Mouse (Mus musculus): ENCODE measurements at regions not wholly inside any gene's neighbourhood (a gene's known extent, or its start where the extent isn't known, plus 50 kb on each side); places are given as distances from the start of the nearest gene placed in this dataset.
"Not testable (repeated sequence)": the region's sequence is repeated elsewhere in the genome, so short reads cannot be mapped to it uniquely, and the experiment has no call there.

DNA sequence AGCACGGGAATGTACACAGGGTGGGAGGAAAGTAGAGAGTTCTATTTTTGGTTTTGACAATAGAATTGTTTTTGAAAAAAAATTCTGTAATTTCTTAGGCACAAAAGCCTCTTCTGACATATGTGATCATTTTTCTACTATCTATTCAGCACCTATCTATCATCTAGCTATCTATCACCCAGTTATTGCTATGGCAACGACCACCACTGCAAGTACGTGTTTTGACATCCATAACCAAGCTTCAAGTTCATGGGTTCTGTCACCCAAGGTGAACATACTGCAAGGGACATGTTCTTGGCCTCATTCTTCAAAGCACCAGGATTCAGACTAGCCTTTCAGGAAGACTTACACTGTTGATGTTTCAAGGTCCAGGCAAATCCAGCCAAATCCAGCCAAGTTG lies 238.4 kb upstream of the Rarb start:
- no peak for DNase-seq (ENCODE audit: low read depth)

DNA sequence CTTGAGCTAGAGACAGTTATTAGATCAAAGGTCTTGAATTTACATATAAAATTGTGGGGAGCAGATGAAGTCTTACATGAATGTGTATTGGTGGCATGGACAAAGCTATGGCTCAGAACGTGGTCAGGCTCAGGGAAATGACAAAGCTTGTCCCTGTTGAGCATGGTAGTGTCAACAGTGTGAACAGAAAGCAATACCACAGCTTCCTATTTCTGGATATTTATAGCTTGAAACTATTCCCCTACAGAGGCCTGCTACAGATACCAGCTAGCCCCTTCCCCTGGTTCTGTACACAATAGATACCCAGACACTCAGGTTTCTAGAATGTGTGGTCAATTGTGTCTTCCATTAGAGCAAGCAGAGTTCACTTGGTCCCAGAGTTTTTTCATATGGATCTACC lies 236.8 kb upstream of the Rarb start:
- DNase-seq (ENCODE audit: low read depth), result no peak

DNA sequence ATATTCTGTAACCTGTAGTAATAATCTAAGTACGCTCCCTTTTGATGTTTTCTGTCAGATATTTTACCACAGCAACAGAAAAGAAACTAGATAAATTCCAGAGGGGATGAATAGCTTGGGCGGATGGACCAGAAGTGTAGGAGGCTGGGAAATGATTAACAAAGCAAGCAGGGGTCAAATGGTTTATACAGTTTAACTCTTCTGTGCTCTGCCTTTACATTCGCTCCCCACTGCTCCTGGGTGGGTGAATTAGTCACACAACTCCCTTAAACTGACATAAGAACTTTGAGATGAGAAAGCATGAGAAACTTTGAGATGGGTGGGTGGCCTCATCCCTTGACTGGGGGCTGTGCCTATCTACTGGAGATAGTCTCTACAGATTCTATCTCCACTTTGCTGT lies 235.4 kb upstream of the Rarb start:
- DNase-seq (ENCODE audit: low read depth), result no peak

DNA sequence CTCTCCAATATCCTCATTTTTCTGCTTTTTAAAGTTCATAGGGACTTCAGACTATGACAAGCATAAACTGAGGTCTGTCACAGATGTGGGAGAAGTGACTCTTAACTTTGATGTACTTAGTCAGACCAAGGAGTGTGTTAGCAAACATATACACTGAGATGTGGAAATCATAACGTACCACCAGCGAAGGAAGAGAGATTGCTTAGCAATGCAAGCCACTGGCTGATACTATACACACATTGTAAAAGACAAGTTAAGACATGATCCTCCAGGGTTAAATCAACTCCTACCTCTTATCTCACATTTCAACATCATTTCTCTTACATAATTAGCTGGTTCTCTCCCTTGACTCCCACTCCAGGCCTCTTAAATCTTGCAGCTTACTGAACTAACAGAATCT lies 227.9 kb upstream of the Rarb start:
- DNase-seq (ENCODE audit: low read depth), result no peak

DNA sequence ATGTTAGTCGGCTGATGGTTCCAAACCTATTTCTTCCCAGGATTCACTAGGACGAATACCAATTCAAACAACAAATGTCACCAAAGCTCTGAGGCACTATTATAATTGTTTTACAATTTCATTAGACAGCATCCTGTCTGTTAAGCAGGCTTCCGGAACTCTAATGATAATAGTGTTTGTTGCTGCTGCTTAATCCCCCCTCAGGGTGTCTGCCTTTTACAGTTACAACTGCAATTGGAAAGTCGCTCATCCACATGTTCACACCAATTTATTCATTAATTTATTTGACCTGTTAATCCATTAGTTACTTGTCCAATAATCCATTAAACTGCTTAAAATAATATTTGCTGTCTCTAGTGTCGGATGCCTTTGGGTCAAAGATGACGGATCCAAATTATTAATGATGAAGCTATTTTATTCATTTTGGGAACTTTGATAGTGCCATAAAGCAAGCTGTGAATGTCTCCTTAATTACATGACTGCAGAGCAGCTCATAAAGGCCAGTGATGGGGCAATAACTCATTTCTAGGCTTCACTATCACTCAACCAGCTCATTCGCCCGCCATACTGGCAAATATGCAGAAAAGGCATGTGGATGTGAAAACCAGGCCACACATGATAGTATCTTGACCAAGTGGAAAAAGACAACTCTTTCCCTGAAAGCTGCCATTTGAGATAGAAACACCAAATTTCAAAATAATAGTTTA lies 226.6 kb upstream of the Rarb start:
- no peak for DNase-seq (ENCODE audit: low read depth)

DNA sequence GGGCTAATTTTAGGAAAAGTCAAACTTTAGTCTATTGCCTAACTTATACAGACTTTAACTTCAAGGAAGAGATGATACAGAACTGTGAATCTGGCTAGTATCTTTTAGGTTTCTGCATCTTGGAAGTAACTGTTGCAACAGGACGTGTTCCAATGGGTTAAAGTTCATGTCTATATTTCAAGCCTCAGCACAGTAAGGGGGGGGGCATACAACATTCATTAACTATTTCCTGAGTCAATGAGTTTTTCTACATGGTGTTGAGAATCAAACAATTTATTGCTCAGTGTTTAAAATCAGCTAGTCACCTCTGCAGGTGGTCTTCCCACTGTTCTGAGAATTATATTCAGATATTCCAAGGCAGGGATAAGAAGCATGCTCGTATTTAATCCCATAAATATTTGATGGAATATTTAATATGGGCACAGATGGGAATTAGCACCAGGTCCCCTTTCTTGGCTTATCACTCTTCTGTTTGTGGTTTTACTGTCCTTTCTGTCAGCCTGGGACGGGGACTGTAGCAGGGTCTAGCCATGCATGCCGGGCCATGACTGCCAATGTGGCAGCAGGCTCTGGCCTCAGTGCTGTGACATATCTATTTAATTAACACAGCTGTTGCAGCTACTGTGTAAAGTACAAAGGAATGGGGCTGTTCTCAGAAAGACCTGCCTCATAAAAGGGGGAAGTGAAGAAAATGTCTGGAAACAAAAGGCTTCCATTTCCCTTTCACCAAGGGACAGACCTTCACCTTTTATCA lies 201.8 kb upstream of the Rarb start:
- no peak for DNase-seq (ENCODE audit: low read depth)

DNA sequence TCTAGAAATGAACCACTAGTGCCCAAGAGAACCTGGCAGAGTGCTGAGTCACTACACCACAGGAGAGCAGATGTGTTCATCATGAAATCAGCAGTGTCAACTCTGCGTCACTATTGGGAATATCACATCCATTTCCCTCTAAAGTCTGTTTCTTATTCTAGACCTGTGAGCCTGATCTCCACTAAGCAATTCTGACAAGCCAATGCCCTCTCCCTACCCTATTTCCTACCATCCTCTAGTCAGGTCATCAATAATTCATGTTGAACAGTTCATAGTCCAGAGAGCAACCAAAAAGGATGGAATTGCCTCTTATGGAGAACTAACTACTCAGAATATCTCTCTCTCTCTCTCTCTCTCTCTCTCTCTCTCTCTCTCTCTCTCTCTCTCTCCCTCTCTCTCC lies 194.0 kb upstream of the Rarb start:
- DNase-seq (ENCODE audit: low read depth), result no peak

DNA sequence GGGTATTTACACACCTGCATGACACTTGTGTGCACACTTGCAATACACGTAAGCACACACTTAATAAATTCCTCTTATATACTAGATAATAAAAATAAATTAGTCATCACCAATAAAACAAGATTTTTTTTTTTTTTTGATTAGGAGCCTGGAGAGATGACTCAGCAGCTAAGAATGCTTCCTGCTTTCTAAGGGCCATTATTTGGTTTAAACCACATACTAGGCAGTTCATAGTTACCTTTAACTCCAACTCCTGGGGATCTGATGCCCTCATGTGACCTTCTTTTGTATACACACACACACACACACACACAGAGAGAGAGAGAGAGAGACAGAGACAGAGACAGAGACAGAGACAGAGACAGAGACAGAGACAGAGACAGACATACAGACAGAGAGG lies 193.2 kb upstream of the Rarb start:
- peak; percentile 37 for DNase-seq (ENCODE audit: low read depth)

DNA sequence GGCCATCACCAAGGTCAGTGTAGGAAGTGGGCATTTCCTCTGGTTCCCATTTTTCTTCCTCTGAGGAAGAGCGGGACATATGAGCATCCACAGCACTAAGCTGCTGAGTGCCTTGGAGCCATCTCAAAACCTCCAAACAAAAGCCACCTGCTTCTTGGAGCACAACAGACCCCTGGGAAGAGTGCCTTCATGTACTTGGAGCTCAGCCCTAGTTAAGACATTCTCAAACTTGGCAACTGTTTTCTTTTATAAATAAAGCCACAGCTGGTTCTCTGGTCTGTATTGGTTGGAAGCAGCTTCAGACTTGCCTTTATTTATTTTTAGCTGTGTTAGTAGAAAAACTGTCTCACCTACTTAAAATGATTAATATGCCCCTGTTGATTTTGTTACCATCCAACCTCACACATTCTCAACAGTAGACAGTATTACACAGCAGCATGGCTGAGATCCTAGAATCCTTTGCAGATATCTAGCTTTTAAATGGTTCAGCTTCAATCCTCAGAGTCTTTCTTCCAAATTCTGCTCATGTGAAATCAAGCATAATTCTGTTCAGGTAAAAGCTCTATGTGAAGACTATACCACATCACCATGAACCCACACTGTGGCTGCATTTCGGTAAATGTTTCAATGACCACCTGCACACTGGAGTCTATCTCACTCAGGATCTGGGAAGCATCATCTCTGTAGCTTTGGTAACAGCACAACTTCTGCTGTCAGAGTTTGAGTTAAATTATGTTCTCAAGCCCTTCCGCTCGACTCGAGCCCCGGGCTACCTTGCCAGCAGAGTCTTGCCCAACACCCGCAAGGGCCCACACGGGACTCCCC lies 186.4 kb upstream of the Rarb start:
- peak; percentile 44 for DNase-seq (ENCODE audit: low read depth)

DNA sequence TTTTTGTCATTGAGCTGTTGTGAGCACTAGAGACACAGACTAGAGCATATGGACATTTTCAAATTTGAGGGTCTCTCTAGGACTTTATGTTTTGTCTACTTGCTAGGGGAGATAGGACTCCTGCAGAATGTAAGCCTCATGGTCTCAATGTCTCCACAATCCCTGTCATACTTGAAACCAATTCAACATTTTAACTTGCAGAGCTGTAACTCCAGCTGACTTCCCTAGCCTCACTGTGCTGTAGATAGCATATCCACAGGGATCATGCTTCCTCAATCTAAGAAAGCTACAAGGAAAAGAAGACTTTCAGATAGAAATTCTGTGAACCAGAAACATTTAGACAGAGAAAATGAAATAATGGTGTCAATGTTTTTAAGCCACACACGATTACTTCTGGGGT lies 185.8 kb upstream of the Rarb start:
- no peak for DNase-seq (ENCODE audit: low read depth)

DNA sequence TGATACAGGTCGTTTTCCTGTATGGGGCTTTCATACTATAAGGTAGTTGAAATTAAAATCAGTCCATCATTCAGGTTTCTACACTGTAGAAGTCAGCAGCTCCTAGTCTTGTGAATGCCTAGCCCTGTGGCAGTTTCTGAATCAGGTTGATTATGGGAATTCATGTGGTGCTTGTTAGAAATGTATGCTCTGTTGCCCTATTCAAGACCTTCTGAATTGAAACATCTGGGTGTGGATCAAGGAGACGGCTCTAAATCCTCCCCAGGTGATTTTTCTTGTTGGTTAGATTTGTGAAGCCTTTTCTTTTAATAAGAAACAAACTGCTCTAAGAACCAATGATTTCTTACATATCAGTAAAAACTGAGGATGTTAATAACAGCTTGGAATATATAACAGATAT lies 177.8 kb upstream of the Rarb start:
- DNase-seq (ENCODE audit: low read depth), result no peak

DNA sequence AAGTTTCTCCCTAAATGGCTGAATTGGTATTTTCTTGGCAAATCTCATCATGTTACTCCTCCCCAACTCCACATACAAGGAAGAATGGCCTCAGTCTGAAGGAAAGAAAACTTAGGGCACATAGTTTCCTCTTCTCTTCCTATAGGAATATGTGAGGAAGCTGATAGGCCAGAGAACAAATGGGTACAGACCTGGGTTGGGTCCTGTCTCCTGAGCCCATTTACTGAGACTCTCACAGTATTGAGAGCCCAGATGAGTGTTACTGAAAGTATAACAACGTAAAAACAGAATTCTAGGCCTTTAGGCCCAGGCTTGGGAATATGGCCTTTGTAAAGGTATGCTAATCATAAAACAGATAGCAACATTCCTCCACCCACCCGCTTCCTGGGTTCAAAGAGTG lies 152.0 kb upstream of the Rarb start:
- not testable (repeated sequence) for DNase-seq (ENCODE audit: low read depth)

DNA sequence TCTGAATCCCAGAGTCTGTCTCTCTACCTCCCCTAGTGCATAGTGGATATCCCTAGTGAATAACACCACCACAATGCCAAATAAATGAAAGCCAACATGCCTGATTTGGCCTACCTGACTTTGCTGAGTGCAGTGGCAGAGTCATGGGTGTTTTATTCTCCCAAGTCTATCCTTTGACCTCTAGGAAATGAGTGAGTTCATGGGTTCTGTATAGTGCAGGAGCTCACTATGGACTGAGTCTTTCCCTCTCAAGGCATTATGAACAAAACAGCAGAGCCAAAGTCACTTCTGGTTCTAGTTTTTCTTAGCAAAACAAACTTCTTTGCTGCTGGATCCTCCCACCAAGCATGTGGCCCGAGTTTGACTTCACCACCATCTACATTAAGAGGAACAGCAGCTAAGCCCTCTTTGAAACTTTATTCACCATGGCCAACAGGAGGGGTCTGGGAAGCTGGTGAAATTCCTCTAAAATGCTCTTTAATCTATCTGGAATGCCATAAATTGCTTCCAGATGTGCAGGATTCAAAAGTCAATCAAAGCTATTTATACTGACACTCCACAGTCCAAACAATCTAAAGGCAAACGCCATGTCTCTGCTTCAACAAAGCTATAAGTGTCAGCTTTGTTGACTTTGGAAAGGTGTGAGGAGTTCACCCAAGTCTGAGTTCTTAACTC lies 145.9 kb upstream of the Rarb start:
- no peak for DNase-seq (ENCODE audit: low read depth)

DNA sequence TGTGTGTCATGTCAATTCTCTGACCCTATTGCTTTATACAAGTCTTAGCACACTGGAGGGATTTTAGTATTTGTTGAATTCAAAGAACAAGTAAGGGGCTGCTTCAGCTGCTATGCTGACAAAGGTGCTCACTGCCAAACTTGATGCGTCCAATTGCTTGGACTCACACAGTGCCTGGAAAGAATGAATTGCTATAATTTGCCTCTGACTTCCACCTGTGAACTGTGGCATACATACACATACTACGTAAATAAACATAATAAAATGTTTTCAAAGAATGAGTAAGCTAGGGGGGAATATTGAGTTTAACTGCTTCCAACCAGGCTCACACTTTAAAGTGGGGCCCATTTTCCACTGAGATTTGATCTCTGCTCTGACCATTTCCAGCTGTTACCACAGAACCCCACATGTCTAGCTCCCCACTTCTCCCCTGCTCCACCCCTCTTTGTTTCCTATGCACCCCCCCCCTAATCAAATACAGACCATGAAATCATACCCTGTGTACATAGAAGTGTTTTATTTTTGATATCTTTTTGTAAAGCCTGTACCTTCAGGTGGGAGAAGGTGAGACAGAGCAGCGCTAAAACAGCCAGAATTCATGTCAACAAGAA lies 143.4 kb upstream of the Rarb start:
- no peak for DNase-seq (ENCODE audit: low read depth)

DNA sequence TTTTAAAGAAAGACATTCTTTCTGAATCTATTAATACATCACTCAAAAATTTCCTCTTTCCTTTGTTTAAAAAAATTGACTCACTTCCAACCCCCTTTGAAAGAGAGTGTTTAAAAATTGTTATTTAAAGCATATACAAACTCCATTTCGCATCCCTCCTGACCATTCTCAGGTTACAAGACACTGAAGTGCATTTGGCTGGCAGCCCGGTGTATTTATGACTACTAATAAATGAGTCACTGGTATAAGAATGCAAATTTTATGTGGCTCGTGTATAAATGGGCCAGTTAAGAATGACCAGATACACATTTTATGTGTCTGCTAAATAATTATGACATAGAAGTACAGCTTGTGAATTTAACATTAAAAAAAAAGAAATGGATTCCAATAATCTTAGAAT lies 138.8 kb upstream of the Rarb start:
- DNase-seq (ENCODE audit: low read depth), result peak; percentile 57

DNA sequence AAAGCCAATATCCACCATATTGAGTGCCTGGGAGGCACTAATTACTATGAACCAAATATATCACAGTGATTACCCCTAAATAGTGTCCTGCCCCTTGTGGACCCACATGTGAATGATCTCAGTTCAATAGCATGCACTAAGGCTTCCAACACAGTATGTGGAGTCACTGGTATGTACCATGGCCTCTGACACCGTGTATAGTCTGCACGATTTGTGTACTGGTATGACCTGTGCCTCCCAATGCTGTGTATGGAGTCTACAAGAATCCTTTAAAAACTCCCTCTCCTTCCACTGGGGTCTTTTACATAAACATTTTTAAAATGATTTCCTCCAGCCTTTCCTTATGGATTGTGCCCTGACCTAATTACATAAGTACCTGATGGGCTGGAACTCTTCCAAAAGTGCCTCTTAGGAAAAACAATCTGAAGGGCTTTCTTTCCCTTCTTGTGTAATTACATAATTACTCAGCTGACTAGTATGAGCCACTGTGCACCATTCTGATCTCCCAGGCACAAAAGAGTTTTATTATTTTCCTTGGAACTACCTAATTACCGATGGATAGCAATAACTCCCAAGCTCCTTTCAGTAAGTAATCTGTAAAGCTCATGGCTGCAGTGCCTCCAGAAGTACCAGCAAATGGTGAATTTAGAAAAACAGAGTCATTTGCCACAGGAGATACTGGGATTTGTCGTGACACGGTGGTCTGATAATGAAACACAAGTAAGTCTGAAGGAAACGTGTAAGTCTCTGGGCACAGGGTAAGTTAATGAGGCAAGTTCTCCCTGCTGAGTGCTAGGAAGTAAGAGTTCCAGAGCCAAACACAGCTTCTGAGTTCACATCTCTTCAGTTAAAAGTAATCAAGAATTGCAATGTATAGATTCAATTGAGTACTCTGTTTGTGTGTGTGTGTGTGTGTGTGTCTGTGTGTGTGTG lies 135.8 kb upstream of the Rarb start:
- DNase-seq (ENCODE audit: low read depth), result no peak

DNA sequence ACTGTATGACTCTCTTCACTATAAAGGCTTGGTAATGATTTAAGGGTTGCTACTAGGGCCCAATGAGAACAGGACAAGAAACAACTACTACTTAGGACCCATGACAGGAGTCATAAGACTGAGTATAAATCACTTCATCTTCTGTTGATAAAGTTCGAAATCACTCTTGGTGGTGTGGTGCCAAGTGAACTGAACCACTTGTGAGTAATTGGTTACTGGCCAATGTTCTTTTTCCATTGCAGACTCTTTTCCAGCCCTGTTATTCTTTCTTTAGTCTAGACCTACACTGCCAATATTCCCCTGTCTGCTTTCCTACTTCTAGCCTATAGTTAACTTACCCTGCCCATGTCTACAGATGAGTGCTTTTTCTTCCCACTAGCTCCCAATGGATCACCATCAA lies 129.8 kb upstream of the Rarb start:
- peak; percentile 44 for DNase-seq (ENCODE audit: low read depth)

DNA sequence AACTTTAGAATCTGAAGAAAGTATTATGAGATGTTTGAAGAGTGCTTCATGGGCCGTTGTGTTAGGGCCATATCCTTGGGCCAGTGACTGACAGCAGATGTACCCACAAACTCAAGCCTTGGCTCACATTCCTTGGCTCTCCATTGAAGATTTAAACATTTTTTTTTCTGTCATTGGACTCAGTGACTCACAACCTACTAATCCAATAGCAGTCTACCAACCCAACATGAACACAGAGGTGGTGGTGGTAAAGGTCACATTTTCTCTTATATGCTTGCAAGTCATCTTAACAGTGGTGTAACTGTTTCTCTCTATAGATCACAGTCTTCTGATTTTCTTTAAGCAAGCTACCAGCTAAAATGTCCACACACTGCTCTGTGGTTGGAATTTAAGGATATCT lies 125.5 kb upstream of the Rarb start:
- no peak for DNase-seq (ENCODE audit: low read depth)

DNA sequence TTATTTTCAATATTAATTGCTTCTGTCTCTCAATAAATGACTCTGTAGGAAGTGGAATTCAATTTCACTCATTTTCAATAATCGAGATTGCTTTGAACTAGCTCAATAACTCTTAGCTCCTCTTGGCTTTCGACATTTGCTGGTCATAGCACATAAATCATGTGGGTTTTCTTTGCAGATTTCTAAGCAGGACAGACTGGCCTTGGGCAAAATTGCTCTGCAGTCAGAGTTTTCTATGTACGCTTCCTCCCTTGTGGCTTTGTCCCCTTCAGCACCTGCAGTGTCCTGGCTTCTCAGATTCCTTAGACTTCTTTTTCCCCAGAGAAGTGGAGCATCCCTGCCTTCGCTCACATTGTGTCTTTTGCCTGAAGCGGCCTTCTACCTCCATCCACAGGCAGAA lies 124.6 kb upstream of the Rarb start:
- no peak for DNase-seq (ENCODE audit: low read depth)

DNA sequence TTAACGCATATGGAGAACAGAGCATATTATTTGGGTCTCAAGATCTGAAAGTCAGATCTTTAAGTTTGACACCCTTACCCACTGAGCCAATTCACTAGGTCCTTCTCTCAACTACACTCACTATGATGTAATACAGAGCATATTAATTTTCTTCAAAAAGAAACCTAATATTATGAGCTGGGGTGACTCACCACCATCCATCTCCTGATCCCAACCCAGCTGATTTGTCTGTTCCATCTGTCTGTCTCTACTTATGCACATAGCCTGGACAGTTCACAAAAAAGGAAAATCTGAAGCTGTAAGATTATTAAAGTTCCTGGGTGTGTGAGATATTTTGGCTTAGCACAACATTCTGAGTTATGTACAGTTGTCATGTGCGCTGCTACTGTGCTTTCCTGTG lies 108.2 kb upstream of the Rarb start:
- no peak for DNase-seq (ENCODE audit: low read depth)
